Mouse (Mus musculus): ENCODE measurements around the gene Ppm1g. TPM values are rescaled to one million over a fixed set of nuclear protein-coding genes. Genes with fewer than 3 reads are reported as not detected.

The Ppm1g gene
- polyA plus RNA-seq, 1 experiment from 2014 or later, result 162 TPM

GRCm38 (mm10) chr5:31197072-31197471, 23.4 kb downstream of the Ppm1g start:
- Histone ChIP-seq H3K9ac (ENCODE audit: low read length) (no peak overlapping the region), H3K36me3 (ENCODE audit: control insufficient read depth, insufficient read depth, low read length) (peaks cover 30% of the 10 kb centered on the region), H3K9me3 (ENCODE audit: control insufficient read depth, low read length) (peaks cover 5% of the 10 kb centered on the region), H3K4me3 (ENCODE audit: low read depth, low read length) (no peak overlapping the region), H3K4me1 (ENCODE audit: control insufficient read depth, insufficient read depth, low read length) (peaks cover 15% of the 10 kb centered on the region), H3K27ac (ENCODE audit: low read depth, low read length) (no peak overlapping the region), H3K27me3 (ENCODE audit: control insufficient read depth, insufficient read depth, low read length) (no peaks in the 10 kb centered on the region), H3K4me2 (ENCODE audit: low read depth) (no peak overlapping the region)
- WGBS, result 91% methylated on average over 12 of the region's 12 CpGs
- ATAC-seq (ENCODE audit: insufficient read depth, low FRiP score, low TSS enrichment) (no peak), DNase-seq (ENCODE audit: low spot score) (no peak)

DNA sequence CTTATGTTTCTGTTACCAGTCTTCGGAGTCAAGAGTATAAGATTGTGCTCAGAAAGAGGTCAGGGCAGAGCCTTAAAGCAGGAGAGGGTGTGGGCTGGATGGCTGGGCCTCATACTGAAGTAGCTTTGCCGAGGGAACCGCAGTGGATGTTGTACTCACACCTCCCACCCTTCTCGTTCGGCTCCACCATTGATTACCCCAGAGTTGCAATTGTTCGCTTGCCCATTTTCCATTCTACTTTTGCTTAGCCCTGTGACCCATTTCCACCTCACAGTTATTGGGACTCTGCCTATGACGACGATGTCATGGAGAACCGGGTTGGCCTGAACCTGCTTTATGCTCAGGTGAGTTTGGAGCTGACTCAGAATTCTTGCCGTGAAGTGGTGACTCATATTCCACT, 24.3 kb downstream of the Ppm1g start:
- 91% methylated on average over 10 of the region's 10 CpGs for WGBS

GRCm38 (mm10) chr5:31195671-31196070, 24.8 kb downstream of the Ppm1g start:
- DNase-seq (ENCODE audit: low spot score) (no peak), ATAC-seq (ENCODE audit: insufficient read depth, low FRiP score, low TSS enrichment) (no peak)
- no peaks in the 10 kb centered on the region for H3K27me3 ChIP-seq (ENCODE audit: control insufficient read depth, insufficient read depth, low read length)
- H3K9me3 ChIP-seq (ENCODE audit: control insufficient read depth, low read length), result peaks cover 5% of the 10 kb centered on the region
- no peak overlapping the region for H3K27ac ChIP-seq (ENCODE audit: low read depth, low read length)
- H3K9ac ChIP-seq (ENCODE audit: low read length), result no peak overlapping the region
- H3K4me3 ChIP-seq (ENCODE audit: low read depth, low read length), result no peak overlapping the region
- peaks cover 16% of the 10 kb centered on the region for H3K4me1 ChIP-seq (ENCODE audit: control insufficient read depth, insufficient read depth, low read length)
- 93% methylated on average over 4 of the region's 4 CpGs for WGBS
- no peak overlapping the region for H3K4me2 ChIP-seq (ENCODE audit: low read depth)
- peaks cover 30% of the 10 kb centered on the region for H3K36me3 ChIP-seq (ENCODE audit: control insufficient read depth, insufficient read depth, low read length)

More for the DNA sequence above, 24.3 kb downstream of the Ppm1g start:
- H3K4me3 ChIP-seq (ENCODE audit: low read depth, low read length), result no peak overlapping the region
- DNase-seq (ENCODE audit: low spot score) (no peak), ATAC-seq (ENCODE audit: insufficient read depth, low FRiP score, low TSS enrichment) (no peak)
- no peak overlapping the region for H3K4me2 ChIP-seq (ENCODE audit: low read depth)
- H3K27me3 ChIP-seq (ENCODE audit: control insufficient read depth, insufficient read depth, low read length), result no peaks in the 10 kb centered on the region
- peaks cover 30% of the 10 kb centered on the region for H3K36me3 ChIP-seq (ENCODE audit: control insufficient read depth, insufficient read depth, low read length)
- H3K9ac ChIP-seq (ENCODE audit: low read length), result no peak overlapping the region
- H3K27ac ChIP-seq (ENCODE audit: low read depth, low read length), result no peak overlapping the region
- H3K9me3 ChIP-seq (ENCODE audit: control insufficient read depth, low read length), result peaks cover 5% of the 10 kb centered on the region
- peaks cover 18% of the 10 kb centered on the region for H3K4me1 ChIP-seq (ENCODE audit: control insufficient read depth, insufficient read depth, low read length)

DNA sequence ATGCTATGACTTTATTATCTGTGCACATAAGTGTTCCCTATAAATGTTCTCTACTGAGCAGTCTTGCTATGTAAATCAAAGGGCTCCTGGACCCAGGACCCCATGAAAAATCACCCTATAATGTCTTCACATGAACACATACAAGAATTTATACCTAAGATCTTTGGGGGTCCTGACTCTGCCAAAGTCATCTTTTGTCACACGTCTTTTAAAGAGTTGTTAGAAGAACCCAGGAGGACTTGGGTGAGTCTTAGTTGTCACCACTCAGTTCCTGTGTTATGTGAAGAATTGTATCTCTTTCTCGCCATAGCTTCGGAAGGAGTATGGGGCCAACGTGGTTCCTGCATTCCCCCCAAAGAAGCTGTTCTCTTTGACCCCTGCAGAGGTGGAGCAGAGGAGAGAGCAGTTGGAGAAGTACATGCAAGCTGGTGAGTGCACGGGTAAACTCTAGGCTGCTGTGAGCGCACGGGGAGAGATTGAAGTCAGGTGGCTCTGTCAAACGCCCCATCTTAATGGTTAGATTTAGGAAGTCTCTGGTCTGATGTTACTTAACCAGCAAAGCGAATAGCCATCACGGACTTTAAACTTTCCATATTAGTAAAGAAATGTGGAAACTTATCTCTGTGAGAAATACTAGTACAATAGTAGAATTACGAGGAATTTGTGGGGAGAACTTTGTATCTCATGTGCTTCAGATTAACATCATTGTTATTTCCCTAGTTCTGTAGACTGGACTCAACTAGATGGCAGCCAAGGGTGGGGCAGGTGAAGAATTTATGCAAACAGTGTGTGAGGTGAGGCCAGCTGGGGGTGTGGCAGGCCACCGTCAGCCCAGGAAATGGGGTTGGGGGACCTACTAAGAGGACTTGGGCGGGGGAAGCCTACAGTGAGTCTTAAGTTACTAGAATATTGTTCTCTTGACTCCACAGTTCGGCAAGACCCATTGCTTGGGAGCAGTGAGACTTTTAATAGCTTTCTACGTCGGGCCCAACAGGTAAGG, 25.7 kb downstream of the Ppm1g start:
- no peaks in the 10 kb centered on the region for H3K27me3 ChIP-seq (ENCODE audit: control insufficient read depth, insufficient read depth, low read length)
- peaks cover 31% of the 10 kb centered on the region for H3K36me3 ChIP-seq (ENCODE audit: control insufficient read depth, insufficient read depth, low read length)
- DNase-seq (ENCODE audit: low spot score) (no peak), ATAC-seq (ENCODE audit: insufficient read depth, low FRiP score, low TSS enrichment) (no peak)
- H3K9me3 ChIP-seq (ENCODE audit: control insufficient read depth, low read length), result no peaks in the 10 kb centered on the region
- no peak overlapping the region for H3K9ac ChIP-seq (ENCODE audit: low read length)
- H3K4me2 ChIP-seq (ENCODE audit: low read depth), result peak overlapping the region; percentile 93
- peak overlapping the region; percentile 84 for H3K4me3 ChIP-seq (ENCODE audit: low read depth, low read length)
- H3K4me1 ChIP-seq (ENCODE audit: control insufficient read depth, insufficient read depth, low read length), result peaks cover 11% of the 10 kb centered on the region
- no peak overlapping the region for H3K27ac ChIP-seq (ENCODE audit: low read depth, low read length)
- 94% methylated on average over 16 of the region's 16 CpGs for WGBS

GRCm38 (mm10) chr5:31193631-31194281, 26.7 kb downstream of the Ppm1g start:
- Histone ChIP-seq H3K36me3 (ENCODE audit: control insufficient read depth, insufficient read depth, low read length) (peaks cover 24% of the 10 kb centered on the region), H3K9me3 (ENCODE audit: control insufficient read depth, low read length) (no peaks in the 10 kb centered on the region), H3K4me1 (ENCODE audit: control insufficient read depth, insufficient read depth, low read length) (peaks cover 11% of the 10 kb centered on the region), H3K4me3 (ENCODE audit: low read depth, low read length) (peak overlapping the region; percentile 84), H3K27ac (ENCODE audit: low read depth, low read length) (no peak overlapping the region), H3K9ac (ENCODE audit: low read length) (peak overlapping the region; percentile 89), H3K4me2 (ENCODE audit: low read depth) (peak overlapping the region; percentile 93), H3K27me3 (ENCODE audit: control insufficient read depth, insufficient read depth, low read length) (no peaks in the 10 kb centered on the region)
- 13% methylated on average over 25 of the region's 25 CpGs for WGBS
- DNase-seq (ENCODE audit: low spot score), result no peak
- no peak for ATAC-seq (ENCODE audit: insufficient read depth, low FRiP score, low TSS enrichment)

DNA sequence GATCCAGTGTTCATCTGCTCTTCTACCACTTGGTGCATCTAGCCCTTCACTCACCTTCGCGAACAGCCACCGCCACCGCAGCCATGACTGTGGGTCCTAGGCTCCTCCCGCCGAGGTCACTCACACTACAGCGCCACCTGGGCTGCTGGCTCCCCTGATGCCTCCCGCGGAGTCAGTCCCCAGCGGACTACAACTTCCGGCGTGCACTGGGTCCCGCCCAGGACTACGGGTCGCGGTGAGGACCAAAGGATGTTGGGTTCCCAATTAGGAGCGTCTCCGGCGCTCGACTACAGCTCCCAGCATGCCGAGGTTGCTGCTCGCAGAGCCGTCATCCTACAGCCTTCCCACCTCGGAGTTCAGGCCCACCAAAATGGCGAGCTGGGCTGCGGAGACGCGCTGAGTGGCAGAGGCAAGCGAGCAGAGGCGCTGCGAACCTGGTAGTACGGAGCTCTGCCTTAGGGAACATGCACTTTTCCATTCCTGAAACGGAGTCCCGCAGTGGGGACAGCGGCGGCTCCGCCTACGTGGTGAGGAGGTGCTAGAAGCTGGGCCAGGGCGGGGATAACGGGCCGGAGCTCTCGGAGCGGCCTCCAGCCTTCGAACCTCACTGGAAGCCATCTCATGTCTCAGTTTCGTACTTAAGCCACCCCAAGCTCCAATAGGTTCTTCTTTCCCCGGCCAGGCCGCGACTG, 27.4 kb downstream of the Ppm1g start, which contains the start of the genes Snx17 and Eif2b4:
Gene Snx17 (plus strand): TSS at position 289 of the 692 bp plus-strand sequence.
Gene Eif2b4 (minus strand): TSS at position 492 of the 692 bp plus-strand sequence.
- H3K4me3 ChIP-seq (ENCODE audit: low read depth, low read length), result peak within 1 kb of the TSS; percentile 84
- peak within 1 kb of the TSS; percentile 30; the same call in 1 of the 2 replicates for H3K27ac ChIP-seq (ENCODE audit: low read depth, low read length)
- H3K36me3 ChIP-seq (ENCODE audit: control insufficient read depth, insufficient read depth, low read length), result peaks cover 25% of the 10 kb centered on the region
- no peaks in the 10 kb centered on the region for H3K27me3 ChIP-seq (ENCODE audit: control insufficient read depth, insufficient read depth, low read length)
- peaks cover 11% of the 10 kb centered on the region for H3K4me1 ChIP-seq (ENCODE audit: control insufficient read depth, insufficient read depth, low read length)
- peak within 1 kb of the TSS; percentile 89 for H3K9ac ChIP-seq (ENCODE audit: low read length)
- ATAC-seq (ENCODE audit: insufficient read depth, low FRiP score, low TSS enrichment), result peak; percentile 96
- WGBS, result 0% methylated on average over 48 of the region's 48 CpGs
- no peaks in the 10 kb centered on the region for H3K9me3 ChIP-seq (ENCODE audit: control insufficient read depth, low read length)
- DNase-seq (ENCODE audit: low spot score), result peak; percentile 98
- peak within 1 kb of the TSS; percentile 93 for H3K4me2 ChIP-seq (ENCODE audit: low read depth)

DNA sequence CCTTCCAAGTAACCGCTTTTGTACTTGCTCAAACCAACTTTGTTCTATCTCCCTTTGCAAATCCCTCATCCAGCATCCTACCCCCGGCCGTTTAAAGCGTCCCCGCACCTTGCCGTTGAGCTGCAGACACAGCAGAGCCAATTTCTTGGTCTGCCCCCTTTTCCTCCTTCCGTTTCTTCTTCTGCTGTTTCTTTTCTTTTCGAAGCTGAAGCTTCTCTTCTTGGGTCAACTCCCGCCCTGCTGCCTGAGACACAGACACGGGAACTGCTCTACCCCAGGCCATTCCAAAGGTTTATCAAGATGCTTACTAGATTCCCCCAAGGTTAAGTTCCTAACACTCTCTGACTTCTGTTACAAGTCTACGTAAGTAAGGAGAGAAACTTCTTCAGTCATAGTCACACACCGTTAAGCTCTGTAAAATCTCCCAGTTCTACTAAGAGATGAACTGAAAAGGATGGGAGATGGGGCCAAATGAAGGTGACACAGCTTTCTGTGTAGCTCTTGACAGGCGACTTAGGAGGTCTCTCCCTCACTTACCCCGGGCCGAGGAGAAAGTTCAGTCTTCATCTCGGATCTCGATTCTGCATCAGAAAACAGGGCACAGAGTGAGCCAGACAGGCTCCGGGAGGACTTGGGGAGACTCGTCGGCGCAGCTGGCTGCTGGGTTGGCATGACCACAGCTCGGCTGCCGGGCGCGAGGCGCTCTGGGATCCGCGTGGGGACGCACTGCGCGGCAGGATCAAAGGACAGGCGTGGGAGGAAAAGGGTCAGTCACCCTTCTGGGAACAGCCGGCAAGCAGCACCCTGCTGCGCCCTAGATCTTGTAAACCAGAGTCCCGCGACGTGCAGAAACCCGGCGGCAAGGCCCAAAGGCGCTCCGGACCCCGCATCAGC, 28.2 kb downstream of the Ppm1g start:
- Histone ChIP-seq H3K27ac (ENCODE audit: low read depth, low read length) (peak overlapping the region; percentile 21; the same call in 1 of the 2 replicates), H3K4me2 (ENCODE audit: low read depth) (peak overlapping the region; percentile 93), H3K4me1 (ENCODE audit: control insufficient read depth, insufficient read depth, low read length) (peaks cover 11% of the 10 kb centered on the region), H3K9me3 (ENCODE audit: control insufficient read depth, low read length) (no peaks in the 10 kb centered on the region), H3K27me3 (ENCODE audit: control insufficient read depth, insufficient read depth, low read length) (no peaks in the 10 kb centered on the region), H3K36me3 (ENCODE audit: control insufficient read depth, insufficient read depth, low read length) (peaks cover 23% of the 10 kb centered on the region), H3K4me3 (ENCODE audit: low read depth, low read length) (peak overlapping the region; percentile 84), H3K9ac (ENCODE audit: low read length) (peak overlapping the region; percentile 89)
- ATAC-seq (ENCODE audit: insufficient read depth, low FRiP score, low TSS enrichment) (peak; percentile 52), DNase-seq (ENCODE audit: low spot score) (no peak)
- 16% methylated on average over 42 of the region's 42 CpGs for WGBS
